ENCODE assay signal across 23 mouse cellular contexts in genomic region chr5:97077676-97078075, GRCm38 (mm10). TPM values are rescaled to one million over a fixed set of nuclear protein-coding genes. Genes with fewer than 3 reads are reported as not detected.
DNase-seq lines count a peak whose midpoint lies in the region; ATAC-seq and TF ChIP-seq lines count a peak whose summit lies in the region.
"Had no signal": no experiment of that assay in that cellular context is flagged by ENCODE, and none has a peak within 500 bp of the region (broad histone marks: within the 10 kb centered on the region; RNA-seq: fewer than 3 reads in every experiment).

No protein-coding gene starts in this region.

- no peak overlapping the region for H3K27ac ChIP-seq in forebrain, embryonic 15.5 days (replicated peaks)
- no peak overlapping the region for H3K27ac ChIP-seq in forebrain, embryonic 10.5 days
- 0 out of 2 replicates have a peak overlapping the region, but pooled peaks have one; percentile 16 for H3K27ac ChIP-seq in kidney, postnatal 0 days
- no peak overlapping the region for H3K27ac ChIP-seq in midbrain, postnatal 0 days (ENCODE audit: low read depth, low read length)
- no peak overlapping the region for H3K27ac ChIP-seq in midbrain, embryonic 15.5 days
- H3K27ac ChIP-seq: forebrain, embryonic 12.5 days; heart, embryonic 13.5 days; hindbrain, embryonic 13.5 days; neural tube, embryonic 12.5 days had no signal

- peaks cover 12% of the 10 kb centered on the region; the same call in 1 of the 2 replicates for H3K4me1 ChIP-seq in forebrain, embryonic 15.5 days
- peaks cover 27% of the 10 kb centered on the region for H3K4me1 ChIP-seq in forebrain, embryonic 10.5 days
- 0 out of 2 replicates have a peak, but pooled peaks cover 4% of the 10 kb centered on the region for H3K4me1 ChIP-seq in kidney, postnatal 0 days (replicated peaks; ENCODE audit: insufficient read depth, low read length)
- H3K4me1 ChIP-seq in midbrain, postnatal 0 days (ENCODE audit: insufficient read depth, low read length), result no peaks in the 10 kb centered on the region
- H3K4me1 ChIP-seq in midbrain, embryonic 15.5 days, result no peaks in the 10 kb centered on the region; the same call in 1 of the 2 replicates
- H3K4me1 ChIP-seq: neural tube, embryonic 12.5 days had no signal

- H3K4me3 ChIP-seq in forebrain, embryonic 15.5 days, result no peak overlapping the region
- no peak overlapping the region for H3K4me3 ChIP-seq in forebrain, embryonic 10.5 days
- no peak overlapping the region for H3K4me3 ChIP-seq in kidney, postnatal 0 days (replicated peaks; ENCODE audit: low read depth, low read length)
- no peak overlapping the region for H3K4me3 ChIP-seq in midbrain, postnatal 0 days (ENCODE audit: low read depth, low read length)
- no peak overlapping the region for H3K4me3 ChIP-seq in midbrain, embryonic 15.5 days
- H3K4me3 ChIP-seq: forebrain, embryonic 12.5 days; heart, embryonic 13.5 days; hindbrain, embryonic 13.5 days; neural tube, embryonic 12.5 days had no signal

- no peak for DNase-seq in forebrain, embryonic 10.5 days (ENCODE audit: extremely low spot score, low spot score)
- no peak for DNase-seq in kidney, postnatal 0 days (ENCODE audit: low spot score)
- DNase-seq in kidney, adult 18-20 months, result no peak
- peak; percentile 70 for DNase-seq in midbrain, postnatal 0 days (ENCODE audit: low spot score)
- peak; percentile 30 for DNase-seq in retina, embryonic 14.5 days (ENCODE audit: low spot score)
- no peak for DNase-seq in natural killer cell, adult 2 months (ENCODE audit: low spot score in 2 of 2)
- DNase-seq: adrenal gland, postnatal 36 days; cerebellum, adult 11 months; cerebellum, postnatal 14 days; gastrocnemius, postnatal 14 days; heart, adult 18-20 months; heart, postnatal 14 days; kidney, postnatal 14 days; layer of hippocampus, postnatal 36 days; lung, adult 18-20 months; lung, postnatal 10 days had no signal

- no peaks in the 10 kb centered on the region for H3K36me3 ChIP-seq in forebrain, embryonic 15.5 days
- no peaks in the 10 kb centered on the region for H3K36me3 ChIP-seq in forebrain, embryonic 10.5 days (replicated peaks)
- H3K36me3 ChIP-seq in kidney, postnatal 0 days (ENCODE audit: insufficient read depth, low read length), result 0 out of 2 replicates have a peak, but pooled peaks cover 3% of the 10 kb centered on the region
- H3K36me3 ChIP-seq in midbrain, postnatal 0 days (ENCODE audit: insufficient read depth, low read length), result no peaks in the 10 kb centered on the region
- H3K36me3 ChIP-seq in midbrain, embryonic 15.5 days (replicated peaks), result no peaks in the 10 kb centered on the region
- H3K36me3 ChIP-seq: forebrain, embryonic 12.5 days had no signal

- no peak overlapping the region for H3K4me2 ChIP-seq in forebrain, embryonic 15.5 days (replicated peaks)
- H3K4me2 ChIP-seq in kidney, postnatal 0 days (ENCODE audit: low read length), result no peak overlapping the region
- H3K4me2 ChIP-seq in midbrain, postnatal 0 days (ENCODE audit: low read depth, low read length, poor library complexity, severe bottlenecking), result no peak overlapping the region
- no peak overlapping the region for H3K4me2 ChIP-seq in midbrain, embryonic 15.5 days
- H3K4me2 ChIP-seq: forebrain, embryonic 12.5 days; heart, embryonic 13.5 days; hindbrain, embryonic 13.5 days; neural tube, embryonic 12.5 days had no signal

- TF ChIP-seq CTCF in kidney, postnatal 0 days (IDR thresholded peaks at IDR 0.05; ENCODE audit: low read depth), result no peak
- TF ChIP-seq CTCF in midbrain, postnatal 0 days (IDR thresholded peaks at IDR 0.05), result no peak

- no peaks in the 10 kb centered on the region for H3K27me3 ChIP-seq in forebrain, embryonic 15.5 days
- H3K27me3 ChIP-seq in forebrain, embryonic 10.5 days (ENCODE audit: poor library complexity, severe bottlenecking), result no peaks in the 10 kb centered on the region
- no peaks in the 10 kb centered on the region for H3K27me3 ChIP-seq in kidney, postnatal 0 days (ENCODE audit: insufficient read depth, low read length)
- no peaks in the 10 kb centered on the region for H3K27me3 ChIP-seq in midbrain, postnatal 0 days (ENCODE audit: insufficient read depth, low read length)
- H3K27me3 ChIP-seq in midbrain, embryonic 15.5 days (replicated peaks), result no peaks in the 10 kb centered on the region
- H3K27me3 ChIP-seq: forebrain, embryonic 12.5 days; heart, embryonic 13.5 days; hindbrain, embryonic 13.5 days; neural tube, embryonic 12.5 days had no signal

- H3K9me3 ChIP-seq in forebrain, embryonic 15.5 days, result no peaks in the 10 kb centered on the region
- H3K9me3 ChIP-seq in forebrain, embryonic 10.5 days, result no peaks in the 10 kb centered on the region
- no peaks in the 10 kb centered on the region for H3K9me3 ChIP-seq in kidney, postnatal 0 days (replicated peaks; ENCODE audit: low read length)
- no peaks in the 10 kb centered on the region for H3K9me3 ChIP-seq in midbrain, postnatal 0 days (ENCODE audit: low read length)
- H3K9me3 ChIP-seq in midbrain, embryonic 15.5 days, result no peaks in the 10 kb centered on the region
- H3K9me3 ChIP-seq: forebrain, embryonic 12.5 days; heart, embryonic 13.5 days; hindbrain, embryonic 13.5 days; neural tube, embryonic 12.5 days had no signal

- H3K9ac ChIP-seq in forebrain, embryonic 15.5 days (replicated peaks), result no peak overlapping the region
- H3K9ac ChIP-seq in kidney, postnatal 0 days (ENCODE audit: low read depth, low read length), result no peak overlapping the region
- H3K9ac ChIP-seq in midbrain, postnatal 0 days (replicated peaks; ENCODE audit: low read length, poor library complexity, severe bottlenecking), result no peak overlapping the region
- no peak overlapping the region for H3K9ac ChIP-seq in midbrain, embryonic 15.5 days
- H3K9ac ChIP-seq: forebrain, embryonic 12.5 days; heart, embryonic 13.5 days; hindbrain, embryonic 13.5 days; neural tube, embryonic 12.5 days had no signal

- 41% methylated on average over 7 of the region's 7 CpGs for WGBS in forebrain, embryonic 15.5 days
- whole genome bisulfite sequencing in forebrain, embryonic 10.5 days, result 73% methylated on average over 7 of the region's 7 CpGs
- 74% methylated on average over 7 of the region's 7 CpGs for WGBS in kidney, postnatal 0 days
- 37% methylated on average over 7 of the region's 7 CpGs for WGBS in midbrain, postnatal 0 days
- WGBS in midbrain, embryonic 15.5 days, result 34% methylated on average over 7 of the region's 7 CpGs

- peak; percentile 24; the same call in 1 of the 2 replicates for ATAC-seq in forebrain, embryonic 15.5 days (replicated peaks)
- no peak for ATAC-seq in kidney, postnatal 0 days (replicated peaks; ENCODE audit: low FRiP score, low read depth)
- ATAC-seq in midbrain, postnatal 0 days (ENCODE audit: low FRiP score), result no peak
- no peak for ATAC-seq in midbrain, embryonic 15.5 days (replicated peaks)
- ATAC-seq: intestine, embryonic 16.5 days had no signal

RNA-seq across cellular contexts. Expression of gene Paqr3, which starts 33.7 kb away (rescaled TPM):
- 21.7 and 22.1 TPM in 2 replicates for polyA plus RNA-seq in forebrain, embryonic 15.5 days (2015; fragmentation: Nextera tagmentation; extraction: Ambion mirVana)
- polyA plus RNA-seq in forebrain, embryonic 10.5 days (2016; fragmentation: Nextera tagmentation; extraction: Ambion mirVana), result 7.0 and 7.9 TPM in 2 replicates
- polyA plus RNA-seq in kidney, postnatal 0 days (2015; fragmentation: Nextera tagmentation; extraction: Ambion mirVana), result 3.2 and 3.3 TPM in 2 replicates
- 47.4 and 51.8 TPM in 2 replicates for total RNA-seq in midbrain, postnatal 0 days (2014; rRNA removed)
- polyA plus RNA-seq in midbrain, postnatal 0 days (2015; fragmentation: Nextera tagmentation; extraction: Ambion mirVana), result 12.1 and 12.8 TPM in 2 replicates
- polyA plus RNA-seq in midbrain, embryonic 15.5 days (2015; fragmentation: Nextera tagmentation; extraction: Ambion mirVana), result 26.7 and 28.3 TPM in 2 replicates

Comparison
In these comparisons a context has a peak if more than half of its experiments do, and no peak if none do; other contexts are left out.
1. DNase-seq: peak in midbrain, postnatal 0 days (single experiment) and retina, embryonic 14.5 days (single experiment); none in forebrain, embryonic 10.5 days (single experiment), kidney, postnatal 0 days (single experiment), kidney, adult 18-20 months (single experiment) and natural killer cell, adult 2 months (0 of 2).